Mouse (Mus musculus): ENCODE results near the gene Frrs1.

DNA sequence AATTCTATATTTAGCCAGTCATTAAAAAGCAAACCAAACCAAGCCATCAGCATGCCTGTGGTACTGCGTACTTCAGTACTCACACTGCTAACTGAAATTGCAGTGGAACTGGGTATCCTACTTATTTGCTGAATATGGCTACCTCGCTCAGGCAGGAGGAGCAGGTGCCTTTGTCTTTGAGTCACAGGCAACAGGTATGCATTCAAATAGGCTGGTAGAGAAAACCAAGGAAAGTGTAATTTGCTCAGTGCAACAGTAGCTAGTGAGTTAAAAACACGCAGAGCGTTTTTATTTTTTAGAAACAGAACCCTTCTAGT lies 1.9 kb downstream of the Frrs1 start:
- no peak for TF ChIP-seq CTCF (IDR thresholded peaks at IDR 0.05; ENCODE audit: borderline replicate concordance, insufficient read depth, low read depth, low read length)
- no peak for TF ChIP-seq POLR2A (IDR thresholded peaks at IDR 0.05; ENCODE audit: borderline replicate concordance, insufficient read depth, low read length)

Measured in cerebellum, adult 2 months (tissue).